Mouse (Mus musculus): ENCODE results near the gene 0610040J01Rik. TPM values are rescaled to one million over a fixed set of nuclear protein-coding genes. Genes with fewer than 3 reads are reported as not detected.
A peak's percentile ranks its signal among the peaks of the same experiment; 100 is the strongest.

Gene 0610040J01Rik
- polyA plus RNA-seq, 1 experiment from 2014 or later, result 0.94 TPM

- no peaks in the 10 kb centered on the region for H3K9me3 ChIP-seq (ENCODE audit: control insufficient read depth, low read length)
- H3K9ac ChIP-seq (ENCODE audit: low read length), result peak overlapping the region; percentile 43
- peaks cover 8% of the 10 kb centered on the region; the same call in 1 of the 2 replicates for H3K27me3 ChIP-seq (ENCODE audit: control insufficient read depth, insufficient read depth, low read length)
- no peaks in the 10 kb centered on the region for H3K4me1 ChIP-seq (replicated peaks; ENCODE audit: control insufficient read depth, insufficient read depth, low read length)
- ATAC-seq (replicated peaks; ENCODE audit: low FRiP score), result no peak
- H3K4me2 ChIP-seq (ENCODE audit: low read depth, low read length, severe bottlenecking), result peak overlapping the region; percentile 84
- no peaks in the 10 kb centered on the region for H3K36me3 ChIP-seq (ENCODE audit: control insufficient read depth, insufficient read depth, low read length)
- no peak overlapping the region for H3K27ac ChIP-seq (ENCODE audit: low read depth, low read length)
- WGBS, result 2% methylated on average over 26 of the region's 26 CpGs
- no peak for DNase-seq (ENCODE audit: low spot score)
- H3K4me3 ChIP-seq (ENCODE audit: low read depth, low read length), result peak overlapping the region; percentile 45
Measured at GRCm38 (mm10) chr5:63812509-63812865, 324 bp downstream of the 0610040J01Rik start.

GRCm38 (mm10) chr5:63816643-63817042, 4.5 kb downstream of the 0610040J01Rik start:
- 94% methylated on average over 7 of the region's 7 CpGs for WGBS
- Histone ChIP-seq H3K4me3 (ENCODE audit: low read depth, low read length) (no peak overlapping the region), H3K9ac (ENCODE audit: low read length) (no peak overlapping the region), H3K36me3 (ENCODE audit: control insufficient read depth, insufficient read depth, low read length) (no peaks in the 10 kb centered on the region), H3K4me2 (ENCODE audit: low read depth, low read length, severe bottlenecking) (no peak overlapping the region), H3K27ac (ENCODE audit: low read depth, low read length) (no peak overlapping the region), H3K4me1 (replicated peaks; ENCODE audit: control insufficient read depth, insufficient read depth, low read length) (no peaks in the 10 kb centered on the region), H3K9me3 (ENCODE audit: control insufficient read depth, low read length) (no peaks in the 10 kb centered on the region), H3K27me3 (ENCODE audit: control insufficient read depth, insufficient read depth, low read length) (peaks cover 8% of the 10 kb centered on the region; the same call in 1 of the 2 replicates)
- DNase-seq (ENCODE audit: low spot score) (no peak), ATAC-seq (replicated peaks; ENCODE audit: low FRiP score) (no peak)

- no peak for ATAC-seq (replicated peaks; ENCODE audit: low FRiP score)
- H3K4me1 ChIP-seq (replicated peaks; ENCODE audit: control insufficient read depth, insufficient read depth, low read length), result no peaks in the 10 kb centered on the region
Measured at GRCm38 (mm10) chr5:63817270-63817669, 5.1 kb downstream of the 0610040J01Rik start.

GRCm38 (mm10) chr5:63818975-63819374, 6.8 kb downstream of the 0610040J01Rik start:
- Histone ChIP-seq H3K9me3 (ENCODE audit: control insufficient read depth, low read length) (no peaks in the 10 kb centered on the region), H3K9ac (ENCODE audit: low read length) (no peak overlapping the region), H3K4me3 (ENCODE audit: low read depth, low read length) (no peak overlapping the region), H3K4me2 (ENCODE audit: low read depth, low read length, severe bottlenecking) (no peak overlapping the region), H3K4me1 (replicated peaks; ENCODE audit: control insufficient read depth, insufficient read depth, low read length) (no peaks in the 10 kb centered on the region), H3K36me3 (ENCODE audit: control insufficient read depth, insufficient read depth, low read length) (no peaks in the 10 kb centered on the region), H3K27ac (ENCODE audit: low read depth, low read length) (no peak overlapping the region), H3K27me3 (ENCODE audit: control insufficient read depth, insufficient read depth, low read length) (no peaks in the 10 kb centered on the region)
- DNase-seq (ENCODE audit: low spot score) (no peak), ATAC-seq (replicated peaks; ENCODE audit: low FRiP score) (no peak)
- WGBS, result 71% methylated on average over 4 of the region's 4 CpGs

More at GRCm38 (mm10) chr5:63817270-63817669, 5.1 kb downstream of the 0610040J01Rik start:
- no peak for DNase-seq (ENCODE audit: low spot score)
- Histone ChIP-seq H3K9ac (ENCODE audit: low read length) (no peak overlapping the region), H3K36me3 (ENCODE audit: control insufficient read depth, insufficient read depth, low read length) (no peaks in the 10 kb centered on the region), H3K4me3 (ENCODE audit: low read depth, low read length) (no peak overlapping the region), H3K4me2 (ENCODE audit: low read depth, low read length, severe bottlenecking) (no peak overlapping the region), H3K27ac (ENCODE audit: low read depth, low read length) (no peak overlapping the region), H3K27me3 (ENCODE audit: control insufficient read depth, insufficient read depth, low read length) (peaks cover 8% of the 10 kb centered on the region; the same call in 1 of the 2 replicates), H3K9me3 (ENCODE audit: control insufficient read depth, low read length) (no peaks in the 10 kb centered on the region)
- 85% methylated on average over 5 of the region's 5 CpGs for WGBS

GRCm38 (mm10) chr5:63819519-63819918, 7.4 kb downstream of the 0610040J01Rik start:
- no peak overlapping the region for H3K4me2 ChIP-seq (ENCODE audit: low read depth, low read length, severe bottlenecking)
- H3K27me3 ChIP-seq (ENCODE audit: control insufficient read depth, insufficient read depth, low read length), result no peaks in the 10 kb centered on the region
- no peaks in the 10 kb centered on the region for H3K9me3 ChIP-seq (ENCODE audit: control insufficient read depth, low read length)
- no peaks in the 10 kb centered on the region for H3K4me1 ChIP-seq (replicated peaks; ENCODE audit: control insufficient read depth, insufficient read depth, low read length)
- H3K4me3 ChIP-seq (ENCODE audit: low read depth, low read length), result no peak overlapping the region
- no peak overlapping the region for H3K9ac ChIP-seq (ENCODE audit: low read length)
- no peak overlapping the region for H3K27ac ChIP-seq (ENCODE audit: low read depth, low read length)
- ATAC-seq (replicated peaks; ENCODE audit: low FRiP score), result no peak
- WGBS, result 81% methylated on average over 6 of the region's 6 CpGs
- DNase-seq (ENCODE audit: low spot score), result no peak
- no peaks in the 10 kb centered on the region for H3K36me3 ChIP-seq (ENCODE audit: control insufficient read depth, insufficient read depth, low read length)

GRCm38 (mm10) chr5:63821176-63821575, 9.0 kb downstream of the 0610040J01Rik start:
- no peak overlapping the region for H3K4me3 ChIP-seq (ENCODE audit: low read depth, low read length)
- H3K36me3 ChIP-seq (ENCODE audit: control insufficient read depth, insufficient read depth, low read length), result no peaks in the 10 kb centered on the region
- no peaks in the 10 kb centered on the region for H3K4me1 ChIP-seq (replicated peaks; ENCODE audit: control insufficient read depth, insufficient read depth, low read length)
- no peak overlapping the region for H3K9ac ChIP-seq (ENCODE audit: low read length)
- no peak for ATAC-seq (replicated peaks; ENCODE audit: low FRiP score)
- H3K4me2 ChIP-seq (ENCODE audit: low read depth, low read length, severe bottlenecking), result no peak overlapping the region
- no peaks in the 10 kb centered on the region for H3K9me3 ChIP-seq (ENCODE audit: control insufficient read depth, low read length)
- H3K27ac ChIP-seq (ENCODE audit: low read depth, low read length), result no peak overlapping the region
- WGBS, result 94% methylated on average over 5 of the region's 5 CpGs
- no peaks in the 10 kb centered on the region for H3K27me3 ChIP-seq (ENCODE audit: control insufficient read depth, insufficient read depth, low read length)
- no peak for DNase-seq (ENCODE audit: low spot score)

- Histone ChIP-seq H3K27me3 (ENCODE audit: control insufficient read depth, insufficient read depth, low read length) (no peaks in the 10 kb centered on the region), H3K27ac (ENCODE audit: low read depth, low read length) (no peak overlapping the region), H3K4me1 (replicated peaks; ENCODE audit: control insufficient read depth, insufficient read depth, low read length) (no peaks in the 10 kb centered on the region), H3K4me3 (ENCODE audit: low read depth, low read length) (no peak overlapping the region), H3K4me2 (ENCODE audit: low read depth, low read length, severe bottlenecking) (no peak overlapping the region), H3K9me3 (ENCODE audit: control insufficient read depth, low read length) (no peaks in the 10 kb centered on the region), H3K36me3 (ENCODE audit: control insufficient read depth, insufficient read depth, low read length) (no peaks in the 10 kb centered on the region), H3K9ac (ENCODE audit: low read length) (no peak overlapping the region)
- DNase-seq (ENCODE audit: low spot score) (no peak), ATAC-seq (replicated peaks; ENCODE audit: low FRiP score) (no peak)
- WGBS, result 81% methylated on average over 8 of the region's 8 CpGs
Measured at GRCm38 (mm10) chr5:63821860-63822259, 9.7 kb downstream of the 0610040J01Rik start.

- no peak overlapping the region for H3K4me3 ChIP-seq (ENCODE audit: low read depth, low read length)
- H3K9ac ChIP-seq (ENCODE audit: low read length), result no peak overlapping the region
- ATAC-seq (replicated peaks; ENCODE audit: low FRiP score), result no peak
- H3K27me3 ChIP-seq (ENCODE audit: control insufficient read depth, insufficient read depth, low read length), result no peaks in the 10 kb centered on the region
- no peaks in the 10 kb centered on the region for H3K36me3 ChIP-seq (ENCODE audit: control insufficient read depth, insufficient read depth, low read length)
- WGBS, result 78% methylated on average over 10 of the region's 10 CpGs
- no peak overlapping the region for H3K4me2 ChIP-seq (ENCODE audit: low read depth, low read length, severe bottlenecking)
- DNase-seq (ENCODE audit: low spot score), result no peak
- H3K27ac ChIP-seq (ENCODE audit: low read depth, low read length), result no peak overlapping the region
- H3K9me3 ChIP-seq (ENCODE audit: control insufficient read depth, low read length), result no peaks in the 10 kb centered on the region
- H3K4me1 ChIP-seq (replicated peaks; ENCODE audit: control insufficient read depth, insufficient read depth, low read length), result no peaks in the 10 kb centered on the region
Measured at GRCm38 (mm10) chr5:63823362-63824332, 11.5 kb downstream of the 0610040J01Rik start.
